Mouse (Mus musculus): ENCODE measurements around the gene Rp9.

Gene Rp9

GRCm38 (mm10) chr9:22461946-22462345 lies 7.6 kb downstream of the Rp9 start:
- 44% methylated on average over 3 of the region's 3 CpGs for WGBS

- WGBS: 82% methylated on average over 11 of the region's 11 CpGs
These were observed 12.3 kb downstream of the Rp9 start for GRCm38 (mm10) chr9:22457142-22457835.

- 95% methylated on average over 8 of the region's 8 CpGs for WGBS
These were observed 15.6 kb downstream of the Rp9 start, which contains the start of gene Gm17545 for GRCm38 (mm10) chr9:22453990-22454389. Gene Gm17545 (plus strand): TSS chr9:22454290.

GRCm38 (mm10) chr9:22453501-22453924 lies 16.0 kb downstream of the Rp9 start:
- 72% methylated on average over 10 of the region's 10 CpGs for WGBS

GRCm38 (mm10) chr9:22452697-22453096 lies 16.8 kb downstream of the Rp9 start:
- 58% methylated on average over 10 of the region's 10 CpGs for WGBS

- 77% methylated on average over 6 of the region's 6 CpGs for WGBS
These were observed 20.3 kb downstream of the Rp9 start for GRCm38 (mm10) chr9:22449209-22449608.

- 67% methylated on average over 13 of the region's 13 CpGs for WGBS
These were observed 21.1 kb downstream of the Rp9 start for GRCm38 (mm10) chr9:22448420-22448819.

- WGBS: 77% methylated on average over 5 of the region's 5 CpGs
These were observed 22.3 kb downstream of the Rp9 start for GRCm38 (mm10) chr9:22447213-22447612.

GRCm38 (mm10) chr9:22445123-22445522 lies 24.4 kb downstream of the Rp9 start:
- 96% methylated on average over 1 of the region's 1 CpGs for WGBS

GRCm38 (mm10) chr9:22443157-22443556 lies 26.4 kb downstream of the Rp9 start:
- WGBS: 65% methylated on average over 10 of the region's 10 CpGs

GRCm38 (mm10) chr9:22438826-22439225 lies 30.7 kb downstream of the Rp9 start:
- WGBS: 84% methylated on average over 1 of the region's 1 CpGs

GRCm38 (mm10) chr9:22434101-22434500 lies 35.4 kb downstream of the Rp9 start:
- WGBS: 89% methylated on average over 2 of the region's 2 CpGs

- WGBS: 77% methylated on average over 2 of the region's 2 CpGs
These were observed 36.3 kb downstream of the Rp9 start for GRCm38 (mm10) chr9:22433221-22433620.

GRCm38 (mm10) chr9:22430315-22430840 lies 39.2 kb downstream of the Rp9 start:
- WGBS: 49% methylated on average over 5 of the region's 5 CpGs

GRCm38 (mm10) chr9:22429533-22430241 lies 39.9 kb downstream of the Rp9 start:
- WGBS: 42% methylated on average over 15 of the region's 15 CpGs

- WGBS: 87% methylated on average over 14 of the region's 14 CpGs
These were observed 40.7 kb downstream of the Rp9 start for GRCm38 (mm10) chr9:22428666-22429410.

GRCm38 (mm10) chr9:22428028-22428665 lies 41.4 kb downstream of the Rp9 start:
- 64% methylated on average over 4 of the region's 4 CpGs for WGBS

- WGBS: 98% methylated on average over 4 of the region's 4 CpGs
These were observed 44.8 kb downstream of the Rp9 start for GRCm38 (mm10) chr9:22424719-22425118.

- WGBS: 84% methylated on average over 10 of the region's 10 CpGs
These were observed 45.3 kb downstream of the Rp9 start for GRCm38 (mm10) chr9:22424196-22424595.

GRCm38 (mm10) chr9:22423507-22423906 lies 46.0 kb downstream of the Rp9 start:
- WGBS: 90% methylated on average over 1 of the region's 1 CpGs

- WGBS: 54% methylated on average over 1 of the region's 1 CpGs
These were observed 47.0 kb downstream of the Rp9 start for GRCm38 (mm10) chr9:22422559-22422958.

GRCm38 (mm10) chr9:22420491-22420890 lies 49.1 kb downstream of the Rp9 start:
- 59% methylated on average over 7 of the region's 7 CpGs for WGBS
